Mouse (Mus musculus) liver, embryonic 13.5 days (tissue): ENCODE results near the gene Ttll7. TPM values are rescaled to one million over a fixed set of nuclear protein-coding genes. Genes with fewer than 3 reads are reported as not detected.

Experiments
- ATAC-seq: fragments of 200-750 bp; cut with Nextera tagmentation; 2 replicates; pipeline ENCODE4 v1.8.0; 2017; ENCODE audit warnings: low read depth, mild to moderate bottlenecking, moderate number of reproducible peaks, moderate library complexity
- DNase-seq: peaks from one replicate; pipeline ENCODE4 v3.0.0; 2022
- H3K27ac ChIP-seq: fragments of 300-500 bp; sonication (generic); 2 replicates; pipeline ENCODE4 v1.5.1; 2015; ENCODE audit warnings: moderate library complexity, mild to moderate bottlenecking, inconsistent platforms
- H3K27me3 ChIP-seq: fragments of 300-500 bp; sonication (generic); 2 replicates; pipeline ENCODE4 v1.6.1; 2015; ENCODE audit warnings: mild to moderate bottlenecking, inconsistent platforms
- H3K36me3 ChIP-seq: fragments of 300-500 bp; sonication (generic); 2 replicates; pipeline ENCODE4 v1.6.1; 2015; ENCODE audit warnings: mild to moderate bottlenecking, inconsistent platforms
- H3K4me1 ChIP-seq: fragments of 300-500 bp; sonication (generic); replicated peaks from 2 replicates; pipeline ENCODE4 v1.6.1; 2015; ENCODE audit warnings: inconsistent platforms
- H3K4me2 ChIP-seq: fragments of 300-500 bp; sonication (generic); 2 replicates; pipeline ENCODE4 v1.6.1; 2015; ENCODE audit warnings: inconsistent platforms, mild to moderate bottlenecking, moderate library complexity
- H3K4me3 ChIP-seq: fragments of 300-500 bp; sonication (generic); replicated peaks from 2 replicates; pipeline ENCODE4 v1.5.1; 2015; ENCODE audit warnings: mild to moderate bottlenecking, inconsistent platforms
- H3K9ac ChIP-seq: fragments of 300-500 bp; sonication (generic); 2 replicates; pipeline ENCODE4 v1.6.1; 2015; ENCODE audit warnings: mild to moderate bottlenecking, inconsistent platforms
- H3K9me3 ChIP-seq: fragments of 300-500 bp; sonication (generic); replicated peaks from 2 replicates; pipeline ENCODE4 v1.6.1; 2016; ENCODE audit warnings: inconsistent platforms
- WGBS: fragments of 180-500 bp; shearing (Covaris S2); methylation state at CpG from one replicate; pipeline ENCODE4 v1.1.7; 2015; ENCODE audit not compliant: insufficient replicate concordance; 5-methylcytosine and 5-hydroxymethylcytosine counted together
- polyA plus RNA-seq: library from polyadenylated mRNA; unstranded; fragments of >200 nt; fragmentation: Nextera tagmentation; extraction: Ambion mirVana; gene quantifications from 2 replicates; pipeline ENCODE4 v1.2.1, GENCODE M21; 2015

Gene Ttll7
- polyA plus RNA-seq, 1 experiment from 2014 or later, result 0.48 TPM

GRCm38 (mm10) chr3:146857373-146857772 is 5.2 kb downstream of the Ttll7 start:
- WGBS, result 75% methylated on average over 10 of the region's 10 CpGs
- DNase-seq (no peak), ATAC-seq (no peak)
- H3K9me3 ChIP-seq, result no peaks in the 10 kb centered on the region
- H3K4me1 ChIP-seq, result no peaks in the 10 kb centered on the region
- H3K9ac ChIP-seq, result no peak overlapping the region
- H3K27me3 ChIP-seq, result peaks cover 8% of the 10 kb centered on the region
- no peak overlapping the region for H3K4me2 ChIP-seq
- H3K27ac ChIP-seq, result no peak overlapping the region
- H3K4me3 ChIP-seq, result no peak overlapping the region
- no peaks in the 10 kb centered on the region for H3K36me3 ChIP-seq

- 64% methylated on average over 2 of the region's 2 CpGs for WGBS
- no peaks in the 10 kb centered on the region for H3K27me3 ChIP-seq
- H3K4me2 ChIP-seq, result no peak overlapping the region
- no peak overlapping the region for H3K9ac ChIP-seq
- DNase-seq, result no peak
- no peak overlapping the region for H3K27ac ChIP-seq
- ATAC-seq, result no peak
- H3K36me3 ChIP-seq, result no peaks in the 10 kb centered on the region
- H3K9me3 ChIP-seq, result no peaks in the 10 kb centered on the region
- H3K4me1 ChIP-seq, result no peaks in the 10 kb centered on the region
- no peak overlapping the region for H3K4me3 ChIP-seq
Measured at GRCm38 (mm10) chr3:146860308-146860707, 8.1 kb downstream of the Ttll7 start.

- no peaks in the 10 kb centered on the region for H3K4me1 ChIP-seq
- ATAC-seq, result no peak
- no peak overlapping the region for H3K9ac ChIP-seq
- DNase-seq, result no peak
- WGBS, result 18% methylated on average over 4 of the region's 4 CpGs
- H3K27ac ChIP-seq, result no peak overlapping the region
- no peak overlapping the region for H3K4me3 ChIP-seq
- no peaks in the 10 kb centered on the region for H3K9me3 ChIP-seq
- H3K27me3 ChIP-seq, result no peaks in the 10 kb centered on the region
- H3K4me2 ChIP-seq, result no peak overlapping the region
- no peaks in the 10 kb centered on the region for H3K36me3 ChIP-seq
Measured at GRCm38 (mm10) chr3:146866563-146866962, 14.4 kb downstream of the Ttll7 start.

GRCm38 (mm10) chr3:146871954-146872353 is 19.8 kb downstream of the Ttll7 start:
- no peak for ATAC-seq
- 63% methylated on average over 3 of the region's 3 CpGs for WGBS

GRCm38 (mm10) chr3:146875929-146876328 is 23.8 kb downstream of the Ttll7 start:
- DNase-seq (no peak), ATAC-seq (no peak)
- Histone ChIP-seq H3K9me3 (peaks cover 9% of the 10 kb centered on the region; the same call in 1 of the 2 replicates), H3K4me3 (no peak overlapping the region), H3K4me2 (no peak overlapping the region), H3K4me1 (no peaks in the 10 kb centered on the region), H3K27ac (no peak overlapping the region), H3K36me3 (no peaks in the 10 kb centered on the region), H3K27me3 (no peaks in the 10 kb centered on the region), H3K9ac (no peak overlapping the region)
- 35% methylated on average over 2 of the region's 2 CpGs for WGBS

More at GRCm38 (mm10) chr3:146871954-146872353, 19.8 kb downstream of the Ttll7 start:
- Histone ChIP-seq H3K27me3 (no peaks in the 10 kb centered on the region), H3K9me3 (no peaks in the 10 kb centered on the region), H3K36me3 (no peaks in the 10 kb centered on the region), H3K27ac (no peak overlapping the region), H3K9ac (no peak overlapping the region), H3K4me2 (no peak overlapping the region), H3K4me1 (no peaks in the 10 kb centered on the region), H3K4me3 (no peak overlapping the region)
- no peak for DNase-seq

- Histone ChIP-seq H3K4me3 (no peak overlapping the region), H3K27ac (no peak overlapping the region), H3K4me2 (no peak overlapping the region), H3K36me3 (no peaks in the 10 kb centered on the region), H3K9ac (no peak overlapping the region), H3K4me1 (no peaks in the 10 kb centered on the region), H3K27me3 (no peaks in the 10 kb centered on the region), H3K9me3 (no peaks in the 10 kb centered on the region)
- DNase-seq, result no peak
- ATAC-seq, result no peak
- 79% methylated on average over 13 of the region's 13 CpGs for WGBS
Measured at GRCm38 (mm10) chr3:146893931-146894330, 41.8 kb downstream of the Ttll7 start.

- Histone ChIP-seq H3K4me1 (no peaks in the 10 kb centered on the region), H3K36me3 (no peaks in the 10 kb centered on the region), H3K9me3 (no peaks in the 10 kb centered on the region), H3K9ac (no peak overlapping the region), H3K4me3 (no peak overlapping the region), H3K27me3 (no peaks in the 10 kb centered on the region), H3K4me2 (no peak overlapping the region), H3K27ac (no peak overlapping the region)
- 73% methylated on average over 8 of the region's 8 CpGs for WGBS
- no peak for ATAC-seq
- no peak for DNase-seq
Measured at GRCm38 (mm10) chr3:146896581-146896980, 44.4 kb downstream of the Ttll7 start.

- H3K9me3 ChIP-seq, result no peaks in the 10 kb centered on the region
- no peak for ATAC-seq
- WGBS, result 60% methylated on average over 3 of the region's 3 CpGs
- DNase-seq, result no peak
- H3K4me3 ChIP-seq, result no peak overlapping the region
- no peak overlapping the region for H3K27ac ChIP-seq
- no peaks in the 10 kb centered on the region for H3K27me3 ChIP-seq
- no peak overlapping the region for H3K4me2 ChIP-seq
- H3K4me1 ChIP-seq, result no peaks in the 10 kb centered on the region
- H3K36me3 ChIP-seq, result no peaks in the 10 kb centered on the region
- H3K9ac ChIP-seq, result no peak overlapping the region
Measured at GRCm38 (mm10) chr3:146900094-146900493, 47.9 kb downstream of the Ttll7 start.

GRCm38 (mm10) chr3:146901729-146902128 is 49.6 kb downstream of the Ttll7 start:
- no peak for DNase-seq
- no peaks in the 10 kb centered on the region for H3K27me3 ChIP-seq
- H3K36me3 ChIP-seq, result no peaks in the 10 kb centered on the region
- H3K4me1 ChIP-seq, result no peaks in the 10 kb centered on the region
- no peak overlapping the region for H3K27ac ChIP-seq
- H3K4me2 ChIP-seq, result no peak overlapping the region
- 56% methylated on average over 4 of the region's 4 CpGs for WGBS
- no peak overlapping the region for H3K4me3 ChIP-seq
- ATAC-seq, result no peak
- no peaks in the 10 kb centered on the region for H3K9me3 ChIP-seq
- H3K9ac ChIP-seq, result no peak overlapping the region

- H3K4me2 ChIP-seq, result no peak overlapping the region
- no peak for DNase-seq
- WGBS, result 59% methylated on average over 3 of the region's 3 CpGs
- no peaks in the 10 kb centered on the region for H3K27me3 ChIP-seq
- H3K4me3 ChIP-seq, result no peak overlapping the region
- no peak for ATAC-seq
- H3K4me1 ChIP-seq, result no peaks in the 10 kb centered on the region
- H3K27ac ChIP-seq, result no peak overlapping the region
- H3K36me3 ChIP-seq, result no peaks in the 10 kb centered on the region
- H3K9me3 ChIP-seq, result no peaks in the 10 kb centered on the region
- no peak overlapping the region for H3K9ac ChIP-seq
Measured at GRCm38 (mm10) chr3:146905606-146906005, 53.4 kb downstream of the Ttll7 start.

GRCm38 (mm10) chr3:146908922-146909321 is 56.8 kb downstream of the Ttll7 start:
- Histone ChIP-seq H3K27me3 (no peaks in the 10 kb centered on the region), H3K27ac (no peak overlapping the region), H3K4me3 (no peak overlapping the region), H3K9me3 (no peaks in the 10 kb centered on the region), H3K4me2 (no peak overlapping the region), H3K36me3 (no peaks in the 10 kb centered on the region), H3K4me1 (no peaks in the 10 kb centered on the region), H3K9ac (no peak overlapping the region)
- DNase-seq (no peak), ATAC-seq (no peak)
- WGBS, result 43% methylated on average over 5 of the region's 5 CpGs

GRCm38 (mm10) chr3:146913107-146913506 is 60.9 kb downstream of the Ttll7 start:
- Histone ChIP-seq H3K9me3 (no peaks in the 10 kb centered on the region), H3K27me3 (no peaks in the 10 kb centered on the region), H3K36me3 (no peaks in the 10 kb centered on the region), H3K9ac (no peak overlapping the region), H3K4me1 (no peaks in the 10 kb centered on the region), H3K4me2 (no peak overlapping the region), H3K4me3 (no peak overlapping the region), H3K27ac (no peak overlapping the region)
- 81% methylated on average over 12 of the region's 12 CpGs for WGBS
- ATAC-seq (no peak), DNase-seq (no peak)
